ENCODE assay signal across 15 mouse cellular contexts in genomic region chr17:15677970-15678645, GRCm38 (mm10). TPM values are rescaled to one million over a fixed set of nuclear protein-coding genes. Genes with fewer than 3 reads are reported as not detected.
A peak's percentile ranks its signal among the peaks of the same experiment; 100 is the strongest.
DNase-seq lines count a peak whose midpoint lies in the region; ATAC-seq and TF ChIP-seq lines count a peak whose summit lies in the region.
"Had no signal": no experiment of that assay in that cellular context is flagged by ENCODE, and none has a peak within 500 bp of the region (broad histone marks: within the 10 kb centered on the region; RNA-seq: fewer than 3 reads in every experiment).

No protein-coding gene starts in this region.

- no peak overlapping the region for H3K4me2 ChIP-seq in heart, postnatal 0 days (ENCODE audit: low read depth, low read length)
- H3K4me2 ChIP-seq in intestine, embryonic 16.5 days (ENCODE audit: low read depth, low read length): no peak overlapping the region
- H3K4me2 ChIP-seq in forebrain, postnatal 0 days (ENCODE audit: low read depth): no peak overlapping the region
- H3K4me2 ChIP-seq: liver, embryonic 13.5 days had no signal

- peak overlapping the region; percentile 47; the same call in 1 of the 2 replicates for H3K27ac ChIP-seq in heart, postnatal 0 days (ENCODE audit: low read depth)
- peak overlapping the region; percentile 48 for H3K27ac ChIP-seq in bone marrow macrophage, adult 2 months (ENCODE audit: insufficient read depth, low read depth, low read length)
- H3K27ac ChIP-seq in intestine, embryonic 16.5 days (ENCODE audit: low read length): no peak overlapping the region
- no peak overlapping the region for H3K27ac ChIP-seq in forebrain, postnatal 0 days (ENCODE audit: low read depth, low read length)
- H3K27ac ChIP-seq: embryonic facial prominence, embryonic 10.5 days; liver, embryonic 13.5 days had no signal

- no peak for DNase-seq in heart, postnatal 0 days (ENCODE audit: low spot score)
- DNase-seq in heart, postnatal 25 days (ENCODE audit: low spot score): no peak
- peak; percentile 82 for DNase-seq in thymus, postnatal 14 days
- no peak for DNase-seq in forebrain, postnatal 0 days
- DNase-seq: cerebellum, adult 2 months; heart, postnatal 10 days; layer of hippocampus, postnatal 36 days; left cerebral cortex, postnatal 4 days; liver, embryonic 13.5 days; lung, postnatal 10 days had no signal

- H3K9me3 ChIP-seq in heart, postnatal 0 days (replicated peaks; ENCODE audit: control insufficient read depth, low read length): no peaks in the 10 kb centered on the region
- H3K9me3 ChIP-seq in intestine, embryonic 16.5 days (ENCODE audit: control insufficient read depth, low read length): no peaks in the 10 kb centered on the region
- H3K9me3 ChIP-seq in forebrain, postnatal 0 days (ENCODE audit: low read length): no peaks in the 10 kb centered on the region
- H3K9me3 ChIP-seq: embryonic facial prominence, embryonic 10.5 days; liver, embryonic 13.5 days had no signal

- H3K4me1 ChIP-seq in heart, postnatal 0 days (ENCODE audit: control insufficient read depth, insufficient read depth): no peaks in the 10 kb centered on the region
- peaks cover 14% of the 10 kb centered on the region for H3K4me1 ChIP-seq in bone marrow macrophage, adult 2 months (ENCODE audit: control insufficient read depth, insufficient read depth, low read length)
- H3K4me1 ChIP-seq in intestine, embryonic 16.5 days (ENCODE audit: control insufficient read depth, insufficient read depth, low read length): no peaks in the 10 kb centered on the region
- H3K4me1 ChIP-seq in forebrain, postnatal 0 days (ENCODE audit: insufficient read depth): no peaks in the 10 kb centered on the region

- no peak for TF ChIP-seq EP300 in heart, postnatal 0 days (IDR thresholded peaks at IDR 0.05; ENCODE audit: low read depth)

- H3K9ac ChIP-seq in heart, postnatal 0 days (replicated peaks; ENCODE audit: low read depth, low read length): no peak overlapping the region
- no peak overlapping the region for H3K9ac ChIP-seq in intestine, embryonic 16.5 days (ENCODE audit: low read depth, low read length)
- H3K9ac ChIP-seq in forebrain, postnatal 0 days: no peak overlapping the region
- H3K9ac ChIP-seq: liver, embryonic 13.5 days had no signal

- H3K36me3 ChIP-seq in heart, postnatal 0 days (replicated peaks; ENCODE audit: control insufficient read depth, insufficient read depth, low read length): no peaks in the 10 kb centered on the region
- H3K36me3 ChIP-seq in intestine, embryonic 16.5 days (ENCODE audit: control insufficient read depth, insufficient read depth, low read length): no peaks in the 10 kb centered on the region
- no peaks in the 10 kb centered on the region for H3K36me3 ChIP-seq in forebrain, postnatal 0 days (ENCODE audit: insufficient read depth)
- H3K36me3 ChIP-seq: embryonic facial prominence, embryonic 10.5 days; liver, embryonic 13.5 days had no signal

- 36% methylated on average over 6 of the region's 6 CpGs for WGBS in heart, postnatal 0 days
- WGBS in intestine, embryonic 16.5 days: 23% methylated on average over 6 of the region's 6 CpGs
- 8% methylated on average over 6 of the region's 6 CpGs for whole genome bisulfite sequencing in forebrain, postnatal 0 days

- H3K4me3 ChIP-seq in heart, postnatal 0 days (ENCODE audit: low read depth, low read length): no peak overlapping the region
- no peak overlapping the region for H3K4me3 ChIP-seq in bone marrow macrophage, adult 2 months (ENCODE audit: insufficient read depth, low read length)
- H3K4me3 ChIP-seq in intestine, embryonic 16.5 days (ENCODE audit: low read length): no peak overlapping the region
- no peak overlapping the region for H3K4me3 ChIP-seq in forebrain, postnatal 0 days (ENCODE audit: low read depth, low read length)
- H3K4me3 ChIP-seq: embryonic facial prominence, embryonic 10.5 days; liver, embryonic 13.5 days had no signal

- no peaks in the 10 kb centered on the region for H3K27me3 ChIP-seq in heart, postnatal 0 days (ENCODE audit: control insufficient read depth, insufficient read depth, low read length)
- no peaks in the 10 kb centered on the region for H3K27me3 ChIP-seq in intestine, embryonic 16.5 days (replicated peaks; ENCODE audit: control insufficient read depth, insufficient read depth, low read length)
- no peaks in the 10 kb centered on the region for H3K27me3 ChIP-seq in forebrain, postnatal 0 days (ENCODE audit: insufficient read depth, low read length)
- H3K27me3 ChIP-seq: liver, embryonic 13.5 days had no signal

- intact Hi-C loops in heart, postnatal 25 days (cut with DNase I): no loop called here

- no peak for TF ChIP-seq CTCF in heart, postnatal 0 days (IDR thresholded peaks at IDR 0.05; ENCODE audit: low read depth)
- no peak for TF ChIP-seq CTCF in bone marrow macrophage, adult 2 months (IDR thresholded peaks at IDR 0.05; ENCODE audit: low read depth, low read length)
- TF ChIP-seq CTCF in forebrain, postnatal 0 days (IDR thresholded peaks at IDR 0.05; ENCODE audit: low read depth): no peak

- no peak for TF ChIP-seq POLR2A in bone marrow macrophage, adult 2 months (IDR thresholded peaks at IDR 0.05; ENCODE audit: borderline replicate concordance, low read depth, low read length)

- no peak for ATAC-seq in heart, postnatal 0 days (ENCODE audit: insufficient read depth, low read depth)
- peak; percentile 73 for ATAC-seq in megakaryocyte, adult 5-6 weeks (ENCODE audit: poor library complexity, severe bottlenecking)
- no peak for ATAC-seq in cerebellum, adult (ENCODE audit: insufficient number of reproducible peaks, low FRiP score, low TSS enrichment)
- ATAC-seq in intestine, embryonic 16.5 days: no peak
- no peak for ATAC-seq in forebrain, postnatal 0 days

RNA-seq across cellular contexts. Expression of gene Chd1, which starts 26.7 kb away (rescaled TPM):
- 8.7 and 15.3 TPM in 2 replicates for total RNA-seq in heart, postnatal 0 days (2014; rRNA removed; ENCODE audit: low replicate concordance)
- 8.8 and 9.7 TPM in 2 replicates for polyA plus RNA-seq in heart, postnatal 0 days (2015; fragmentation: Nextera tagmentation; extraction: Ambion mirVana)
- total RNA-seq in heart, postnatal 25 days (2021): 10 to 100 TPM; 16.6 to 20.1 TPM
- 32.2 and 33.6 TPM in 2 replicates for polyA plus RNA-seq in bone marrow macrophage, adult 2 months (2012; ENCODE audit: insufficient read depth, insufficient read length, missing spikeins)
- total RNA-seq in megakaryocyte, adult 5-6 weeks (2015): 30.8 and 32.4 TPM in 2 replicates
- 51.3 and 52.3 TPM in 2 replicates for total RNA-seq in megakaryocyte, adult 5-6 weeks (2017)
- 13.4 and 14.3 TPM in 2 replicates for polyA plus RNA-seq in intestine, embryonic 16.5 days (2015; fragmentation: Nextera tagmentation; extraction: Ambion mirVana)
- total RNA-seq in forebrain, postnatal 0 days (2014; rRNA removed): 14.5 and 20.5 TPM in 2 replicates
- polyA plus RNA-seq in forebrain, postnatal 0 days (2015; fragmentation: Nextera tagmentation; extraction: Ambion mirVana): 9.9 and 14.2 TPM in 2 replicates

Comparison
In these comparisons a context has a peak if more than half of its experiments do, and no peak if none do; other contexts are left out.
1. H3K27ac ChIP-seq: peak in heart, postnatal 0 days (single experiment) and bone marrow macrophage, adult 2 months (single experiment); none in intestine, embryonic 16.5 days (single experiment) and forebrain, postnatal 0 days (single experiment).